Mouse (Mus musculus) midbrain, embryonic 14.5 days (tissue): ENCODE measurements around the gene Gm42906. TPM values are rescaled to one million over a fixed set of nuclear protein-coding genes. Genes with fewer than 3 reads are reported as not detected.

Source experiments
- ATAC-seq: fragments of 200-750 bp; cut with Nextera tagmentation; 2 replicates; pipeline ENCODE4 v1.8.0; 2017; ENCODE audit warnings: moderate number of reproducible peaks, moderate library complexity; ENCODE audit not compliant: low FRiP score, low TSS enrichment
- DNase-seq: peaks from one replicate; pipeline ENCODE4 v3.0.0-alpha.2; 2015
- H3K27ac ChIP-seq: fragments of 300-500 bp; sonication (generic); replicated peaks from 2 replicates; pipeline ENCODE4 v1.5.1; 2014; ENCODE audit warnings: mild to moderate bottlenecking, low read depth, low read length, moderate library complexity
- H3K27me3 ChIP-seq: fragments of 300-500 bp; sonication (generic); 2 replicates; pipeline ENCODE4 v1.6.1; 2014; ENCODE audit warnings: low read length, control low read depth, mixed read lengths; ENCODE audit not compliant: control insufficient read depth, insufficient read depth
- H3K36me3 ChIP-seq: fragments of 300-500 bp; sonication (generic); 2 replicates; pipeline ENCODE4 v1.6.1; 2014; ENCODE audit warnings: low read length, control low read depth; ENCODE audit not compliant: control insufficient read depth, insufficient read depth
- H3K4me1 ChIP-seq: fragments of 300-500 bp; sonication (generic); 2 replicates; pipeline ENCODE4 v1.6.1; 2014; ENCODE audit warnings: mild to moderate bottlenecking, antibody characterized with exemption, low read length, control low read depth; ENCODE audit not compliant: control insufficient read depth, insufficient read depth
- H3K4me2 ChIP-seq: fragments of 300-500 bp; sonication (generic); 2 replicates; pipeline ENCODE4 v1.6.1; 2014; ENCODE audit warnings: mild to moderate bottlenecking, low read length, moderate library complexity
- H3K4me3 ChIP-seq: fragments of 300-500 bp; sonication (generic); replicated peaks from 2 replicates; pipeline ENCODE4 v1.5.1; 2014; ENCODE audit warnings: low read depth, low read length
- H3K9ac ChIP-seq: fragments of 300-500 bp; sonication (generic); replicated peaks from 2 replicates; pipeline ENCODE4 v1.6.1; 2014; ENCODE audit warnings: mild to moderate bottlenecking, low read length, moderate library complexity
- H3K9me3 ChIP-seq: fragments of 300-500 bp; sonication (generic); 2 replicates; pipeline ENCODE4 v1.6.1; 2016; ENCODE audit warnings: low read length, control low read depth, mixed read lengths; ENCODE audit not compliant: control insufficient read depth
- WGBS: fragments of 180-500 bp; shearing (Covaris S2); extraction: QIAGEN DNeasy Blood & Tissue Kit; methylation state at CpG from one replicate; pipeline ENCODE4 v1.1.7; 2014; 5-methylcytosine and 5-hydroxymethylcytosine counted together
- polyA plus RNA-seq: library from polyadenylated mRNA; unstranded; fragments of >200 nt; fragmentation: Nextera tagmentation; extraction: Ambion mirVana; gene quantifications from 2 replicates; pipeline ENCODE4 v1.2.1, GENCODE M21; 2014

The Gm42906 gene
- polyA plus RNA-seq, 1 experiment from 2014 or later, result not detected

DNA sequence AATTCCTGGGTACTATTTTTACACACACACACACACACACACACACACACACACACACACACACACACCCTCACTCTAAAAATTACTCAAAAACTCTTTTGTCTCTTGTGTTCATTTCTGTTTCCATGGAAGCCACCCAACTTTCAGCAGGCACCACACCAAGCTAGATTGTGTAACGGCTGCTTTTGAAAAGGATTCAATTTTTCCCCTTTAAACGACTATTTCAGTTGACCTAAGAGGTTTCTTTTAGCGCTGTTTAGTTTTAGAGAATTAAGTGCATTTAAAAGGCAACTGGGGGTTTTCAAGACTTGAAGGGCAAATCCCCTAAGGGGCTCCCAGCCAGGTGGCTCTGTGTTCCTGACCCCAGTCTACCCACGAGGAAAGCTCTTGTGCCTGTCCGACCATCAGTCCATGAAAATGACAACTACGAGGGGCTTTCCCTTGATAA lies 317.5 kb downstream of the Gm42906 start:
- H3K9ac ChIP-seq, result no peak overlapping the region
- no peak for ATAC-seq
- no peaks in the 10 kb centered on the region for H3K27me3 ChIP-seq
- 55% methylated on average over 6 of the region's 6 CpGs for WGBS
- no peaks in the 10 kb centered on the region for H3K36me3 ChIP-seq
- DNase-seq, result no peak
- H3K9me3 ChIP-seq, result no peaks in the 10 kb centered on the region
- no peak overlapping the region for H3K27ac ChIP-seq
- H3K4me1 ChIP-seq, result no peaks in the 10 kb centered on the region
- no peak overlapping the region for H3K4me2 ChIP-seq
- no peak overlapping the region for H3K4me3 ChIP-seq

DNA sequence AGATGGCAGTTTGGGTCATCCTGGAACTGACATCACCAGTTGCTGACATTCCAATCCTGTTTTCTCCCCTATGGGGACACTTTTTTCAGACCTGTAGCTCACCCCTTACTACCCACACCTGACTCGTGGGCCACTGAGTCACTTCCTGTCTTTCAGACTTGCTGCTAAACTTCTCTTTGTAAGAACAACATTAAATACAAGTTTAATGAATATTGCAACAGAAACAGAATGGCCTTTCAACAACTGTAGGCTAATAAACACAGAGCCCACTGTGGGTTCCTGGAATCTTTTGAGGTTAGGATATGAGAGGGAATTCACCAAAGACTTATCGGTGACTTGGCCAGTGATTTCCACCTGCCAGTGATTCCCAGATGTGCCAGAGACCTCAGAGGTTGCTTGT lies 318.1 kb downstream of the Gm42906 start:
- Histone ChIP-seq H3K4me2 (no peak overlapping the region), H3K36me3 (no peaks in the 10 kb centered on the region), H3K4me3 (no peak overlapping the region), H3K4me1 (no peaks in the 10 kb centered on the region), H3K27ac (no peak overlapping the region), H3K27me3 (no peaks in the 10 kb centered on the region), H3K9ac (no peak overlapping the region), H3K9me3 (no peaks in the 10 kb centered on the region)
- WGBS, result 85% methylated on average over 2 of the region's 2 CpGs
- DNase-seq (no peak), ATAC-seq (no peak)

DNA sequence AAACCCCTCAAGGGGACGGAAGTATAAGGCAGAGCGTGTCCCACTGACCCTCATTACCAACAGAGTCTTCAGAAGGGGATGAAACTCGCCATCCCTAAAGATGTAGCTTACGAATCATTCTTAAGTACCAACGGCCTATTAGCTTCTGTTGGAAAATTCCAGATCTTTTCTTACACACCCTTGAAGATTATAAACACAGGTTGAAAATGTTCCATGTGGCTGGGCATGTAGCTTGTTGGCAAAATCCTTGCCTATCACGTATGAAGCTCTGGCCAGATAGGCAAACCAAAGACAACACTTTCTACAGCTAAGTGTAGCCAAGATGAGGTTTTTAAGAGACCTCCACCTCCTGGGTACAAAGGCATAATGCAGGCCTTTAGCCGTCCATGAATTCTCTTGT lies 319.0 kb downstream of the Gm42906 start:
- H3K27ac ChIP-seq, result no peak overlapping the region
- H3K36me3 ChIP-seq, result no peaks in the 10 kb centered on the region
- no peaks in the 10 kb centered on the region for H3K27me3 ChIP-seq
- no peak overlapping the region for H3K4me3 ChIP-seq
- H3K9ac ChIP-seq, result no peak overlapping the region
- H3K9me3 ChIP-seq, result no peaks in the 10 kb centered on the region
- 84% methylated on average over 7 of the region's 7 CpGs for WGBS
- no peak overlapping the region for H3K4me2 ChIP-seq
- peaks cover 6% of the 10 kb centered on the region for H3K4me1 ChIP-seq
- DNase-seq (no peak), ATAC-seq (no peak)

DNA sequence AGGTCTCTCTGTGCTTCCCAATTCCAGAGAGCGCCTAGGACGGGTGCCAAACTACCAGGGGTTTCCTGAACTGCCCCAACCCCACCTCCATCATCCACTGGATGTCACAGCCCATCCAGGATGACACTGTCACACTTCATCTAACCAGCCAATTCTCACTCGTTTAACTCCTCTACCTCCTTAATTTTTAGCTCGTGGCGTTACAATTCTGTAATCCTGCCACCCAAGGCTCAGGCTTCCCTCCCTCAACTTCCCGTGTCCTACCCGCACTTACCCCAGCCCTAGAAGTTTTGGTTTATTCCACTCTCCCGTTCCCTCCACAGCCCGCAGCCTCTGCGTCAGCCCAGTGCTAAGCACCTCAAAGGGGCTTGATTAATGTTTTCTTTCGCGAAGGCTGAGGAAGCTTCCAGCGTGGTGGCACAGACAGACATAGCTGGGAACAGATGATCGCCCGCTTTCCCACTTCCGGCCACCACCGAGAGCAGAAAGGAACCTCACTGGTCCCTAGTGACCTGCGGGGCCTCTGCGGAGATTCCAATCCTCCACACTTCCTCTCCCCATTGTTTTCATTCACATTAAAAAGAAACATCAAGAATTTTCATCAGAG lies 319.6 kb downstream of the Gm42906 start:
- ATAC-seq (no peak), DNase-seq (no peak)
- Histone ChIP-seq H3K4me2 (no peak overlapping the region), H3K4me1 (peaks cover 7% of the 10 kb centered on the region), H3K27me3 (no peaks in the 10 kb centered on the region), H3K9me3 (no peaks in the 10 kb centered on the region), H3K9ac (no peak overlapping the region), H3K4me3 (no peak overlapping the region), H3K36me3 (no peaks in the 10 kb centered on the region), H3K27ac (no peak overlapping the region)
- WGBS, result 78% methylated on average over 19 of the region's 19 CpGs

DNA sequence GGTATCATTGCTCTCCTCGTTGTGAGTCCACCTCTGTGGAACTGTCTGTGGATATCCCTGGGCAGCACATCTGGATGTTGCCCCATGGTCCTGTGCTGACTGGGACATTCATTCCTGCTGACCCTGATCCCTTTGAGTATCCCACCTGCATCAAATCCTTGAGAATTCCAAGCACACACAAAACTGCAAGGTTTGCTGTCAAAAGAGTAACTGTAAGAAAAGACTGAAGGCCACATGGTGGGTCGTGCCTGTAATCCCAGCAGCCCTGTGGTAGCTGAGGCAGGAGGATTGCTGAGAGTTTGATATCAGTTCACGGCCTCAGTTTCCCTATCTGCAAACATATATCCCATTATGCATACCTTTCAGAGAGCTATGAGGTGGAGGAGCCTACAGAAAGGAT lies 321.1 kb downstream of the Gm42906 start:
- no peak for ATAC-seq

DNA sequence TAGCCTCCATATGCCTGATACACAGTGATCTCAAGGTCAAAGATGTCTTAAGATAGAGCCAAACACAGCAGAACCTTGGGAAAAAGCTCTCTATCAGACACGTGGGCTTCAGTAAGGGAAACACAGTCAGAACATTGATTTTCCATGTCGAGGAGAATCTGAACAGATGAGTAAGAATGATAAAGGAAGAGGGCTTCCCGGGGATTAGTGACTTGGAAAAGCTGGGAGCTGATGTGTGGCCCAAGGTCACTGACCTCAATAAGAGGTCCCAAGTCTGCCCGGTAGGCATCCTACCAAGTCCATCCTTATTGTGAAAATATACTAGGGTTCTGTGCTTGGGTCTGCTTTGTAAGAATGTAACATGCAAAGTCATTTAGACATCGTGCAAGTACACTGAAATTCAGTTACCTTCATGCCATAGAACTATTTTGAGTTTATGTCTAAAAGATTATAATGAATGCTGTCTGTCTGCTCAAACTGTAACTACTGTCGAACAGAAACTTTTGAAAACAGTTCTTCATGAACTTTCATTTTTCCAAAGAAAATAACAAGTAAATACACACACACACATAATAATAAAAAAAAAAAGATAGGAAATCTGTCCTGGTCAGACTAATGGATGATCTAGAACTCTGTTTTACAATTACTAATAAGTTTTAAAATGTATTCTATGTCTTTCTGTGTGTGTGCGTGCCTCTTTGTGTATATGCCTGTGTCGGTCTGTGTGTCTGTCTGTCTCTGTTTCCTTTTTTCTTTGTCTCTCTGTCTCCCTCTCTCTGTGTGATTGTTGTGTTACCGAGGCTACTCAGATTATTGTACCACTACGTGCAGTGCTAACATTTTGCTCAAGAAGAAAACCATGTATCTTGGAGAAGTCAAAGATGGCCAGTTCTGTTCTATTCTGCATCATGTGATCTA lies 322.6 kb downstream of the Gm42906 start:
- Histone ChIP-seq H3K9me3 (no peaks in the 10 kb centered on the region), H3K27me3 (no peaks in the 10 kb centered on the region), H3K4me3 (no peak overlapping the region), H3K9ac (no peak overlapping the region), H3K4me2 (no peak overlapping the region), H3K27ac (no peak overlapping the region), H3K4me1 (peaks cover 7% of the 10 kb centered on the region), H3K36me3 (no peaks in the 10 kb centered on the region)
- 74% methylated on average over 10 of the region's 10 CpGs for WGBS
- ATAC-seq, result no peak
- no peak for DNase-seq

More for the DNA sequence above, 321.1 kb downstream of the Gm42906 start:
- 91% methylated on average over 3 of the region's 3 CpGs for WGBS
- H3K36me3 ChIP-seq, result no peaks in the 10 kb centered on the region
- H3K4me1 ChIP-seq, result peaks cover 7% of the 10 kb centered on the region
- H3K9me3 ChIP-seq, result no peaks in the 10 kb centered on the region
- no peak overlapping the region for H3K9ac ChIP-seq
- H3K4me2 ChIP-seq, result no peak overlapping the region
- H3K27ac ChIP-seq, result no peak overlapping the region
- no peak overlapping the region for H3K4me3 ChIP-seq
- DNase-seq, result no peak
- no peaks in the 10 kb centered on the region for H3K27me3 ChIP-seq

DNA sequence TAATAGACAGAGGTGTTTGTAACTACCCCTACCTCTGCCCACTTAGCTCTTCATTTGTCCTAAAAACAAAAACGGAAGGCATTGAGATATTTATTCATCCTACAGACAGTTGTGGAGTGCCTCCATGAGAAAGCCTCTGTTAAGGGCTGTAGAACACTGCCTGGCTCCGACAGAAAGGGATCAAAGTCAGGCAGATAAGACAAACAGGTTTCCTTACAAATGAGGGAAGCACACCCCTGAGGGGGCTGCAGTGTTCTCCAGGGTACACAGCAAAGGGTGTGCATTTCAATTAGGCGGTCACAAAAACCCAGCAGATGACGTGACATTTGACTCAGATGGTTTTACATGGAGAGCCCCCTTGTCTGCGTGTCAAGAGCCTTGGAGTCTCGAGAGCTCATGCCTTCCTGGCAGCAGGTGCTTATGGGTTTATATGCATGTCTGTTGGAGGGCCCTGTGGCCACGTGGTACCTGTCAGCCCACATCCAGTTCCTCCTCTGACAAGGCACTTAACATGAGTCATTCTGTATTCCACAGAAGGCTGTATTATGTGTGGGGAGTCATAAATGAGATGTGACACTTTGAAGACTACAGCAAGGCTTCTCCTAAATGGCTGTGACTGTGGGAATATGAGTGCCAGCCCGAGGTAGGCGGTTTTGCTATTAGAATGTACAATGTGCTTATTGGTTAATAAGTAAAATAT lies 323.5 kb downstream of the Gm42906 start:
- ATAC-seq, result no peak
- Histone ChIP-seq H3K9ac (no peak overlapping the region), H3K36me3 (no peaks in the 10 kb centered on the region), H3K27ac (no peak overlapping the region), H3K4me3 (no peak overlapping the region), H3K4me2 (no peak overlapping the region), H3K27me3 (no peaks in the 10 kb centered on the region), H3K9me3 (no peaks in the 10 kb centered on the region), H3K4me1 (peaks cover 7% of the 10 kb centered on the region)
- DNase-seq, result no peak
- WGBS, result 52% methylated on average over 9 of the region's 9 CpGs

DNA sequence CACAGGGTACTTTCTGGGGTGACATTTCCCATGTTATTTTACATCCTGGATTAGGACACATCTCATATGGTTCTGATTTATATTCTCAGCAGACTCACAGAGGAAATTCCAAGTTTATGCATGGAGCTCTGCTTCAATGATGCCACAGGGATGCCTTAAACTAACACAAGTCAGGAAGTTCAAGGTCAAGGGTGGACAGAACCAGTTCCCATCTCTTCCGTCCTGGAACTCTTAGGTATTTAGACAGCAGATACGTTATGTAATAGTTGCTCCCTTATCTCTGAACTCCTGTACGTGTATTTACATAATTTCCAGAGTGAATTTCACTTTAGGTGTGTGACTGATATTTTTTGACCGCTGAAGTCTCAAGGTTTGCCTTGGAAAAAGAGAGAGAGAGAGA lies 324.7 kb downstream of the Gm42906 start:
- no peaks in the 10 kb centered on the region for H3K9me3 ChIP-seq
- H3K27me3 ChIP-seq, result no peaks in the 10 kb centered on the region
- no peak for ATAC-seq
- no peak for DNase-seq
- no peak overlapping the region for H3K9ac ChIP-seq
- no peak overlapping the region for H3K27ac ChIP-seq
- 88% methylated on average over 4 of the region's 4 CpGs for WGBS
- no peak overlapping the region for H3K4me3 ChIP-seq
- no peaks in the 10 kb centered on the region for H3K36me3 ChIP-seq
- no peak overlapping the region for H3K4me2 ChIP-seq
- peaks cover 7% of the 10 kb centered on the region for H3K4me1 ChIP-seq
